ENCODE assay signal across 25 mouse cellular contexts in genomic region chr1:176218217-176218616, GRCm38 (mm10). TPM values are rescaled to one million over a fixed set of nuclear protein-coding genes. Genes with fewer than 3 reads are reported as not detected.
DNase-seq lines count a peak whose midpoint lies in the region; ATAC-seq and TF ChIP-seq lines count a peak whose summit lies in the region.
"Had no signal": no experiment of that assay in that cellular context is flagged by ENCODE, and none has a peak within 500 bp of the region (broad histone marks: within the 10 kb centered on the region; RNA-seq: fewer than 3 reads in every experiment).

No protein-coding gene starts in this region.

- no peaks in the 10 kb centered on the region for H3K79me2 ChIP-seq in MEL (ENCODE audit: control insufficient read depth, insufficient read depth, low read length, poor library complexity)

- peak; percentile 40 for TF ChIP-seq CTCF in hindbrain, postnatal 0 days (IDR thresholded peaks at IDR 0.05; ENCODE audit: low read depth)
- peak; percentile 27 for TF ChIP-seq CTCF in lung, embryonic 14.5 days (IDR thresholded peaks at IDR 0.05; ENCODE audit: low read depth)
- TF ChIP-seq CTCF in MEL (IDR thresholded peaks at IDR 0.05 in 2 of 3, conservative IDR thresholded peaks at IDR 0.05 in 1 of 3; ENCODE audit: control insufficient read depth in 1 of 3, insufficient read depth in 1 of 3, low read depth in 2 of 3, low read length in 3 of 3, poor library complexity in 1 of 3, severe bottlenecking in 1 of 3): peak in 2 of 3 experiments; percentile 4 to 16; a peak in 2 of 6 replicates

- H3K27me3 ChIP-seq in hindbrain, postnatal 0 days (ENCODE audit: insufficient read depth, low read length): no peaks in the 10 kb centered on the region
- H3K27me3 ChIP-seq in hindbrain, embryonic 12.5 days: no peaks in the 10 kb centered on the region
- H3K27me3 ChIP-seq in lung, embryonic 14.5 days (ENCODE audit: insufficient read depth, low read length): no peaks in the 10 kb centered on the region
- no peaks in the 10 kb centered on the region for H3K27me3 ChIP-seq in MEL (ENCODE audit: control insufficient read depth in 1 of 2, insufficient read depth in 2 of 2, low read length in 2 of 2)
- H3K27me3 ChIP-seq: intestine, embryonic 15.5 days; limb, embryonic 15.5 days; neural tube, embryonic 12.5 days had no signal

- no peaks in the 10 kb centered on the region for H3K9me3 ChIP-seq in hindbrain, postnatal 0 days (ENCODE audit: low read length)
- H3K9me3 ChIP-seq in hindbrain, embryonic 12.5 days (replicated peaks): no peaks in the 10 kb centered on the region
- no peaks in the 10 kb centered on the region for H3K9me3 ChIP-seq in lung, embryonic 14.5 days (ENCODE audit: low read depth, low read length)
- H3K9me3 ChIP-seq in MEL (replicated peaks; ENCODE audit: insufficient read depth, low read length): no peaks in the 10 kb centered on the region
- H3K9me3 ChIP-seq: embryonic facial prominence, embryonic 15.5 days; intestine, embryonic 15.5 days; limb, embryonic 15.5 days; midbrain, embryonic 10.5 days; neural tube, embryonic 12.5 days had no signal

- 85% methylated on average over 5 of the region's 5 CpGs for WGBS in hindbrain, postnatal 0 days
- WGBS in hindbrain, embryonic 12.5 days: 80% methylated on average over 5 of the region's 5 CpGs
- WGBS in lung, embryonic 14.5 days: 83% methylated on average over 5 of the region's 5 CpGs

- H3K4me3 ChIP-seq in hindbrain, postnatal 0 days (ENCODE audit: low read length): no peak overlapping the region
- no peak overlapping the region for H3K4me3 ChIP-seq in hindbrain, embryonic 12.5 days
- H3K4me3 ChIP-seq in lung, embryonic 14.5 days (ENCODE audit: low read depth, low read length): no peak overlapping the region
- H3K4me3 ChIP-seq in MEL (ENCODE audit: control insufficient read depth in 1 of 2, insufficient read depth in 1 of 2, low read depth in 2 of 2, low read length in 2 of 2): no peak overlapping the region
- H3K4me3 ChIP-seq: embryonic facial prominence, embryonic 15.5 days; intestine, embryonic 15.5 days; limb, embryonic 15.5 days; midbrain, embryonic 10.5 days; neural tube, embryonic 12.5 days had no signal

- H3K9ac ChIP-seq in hindbrain, postnatal 0 days (replicated peaks; ENCODE audit: low read length): no peak overlapping the region
- no peak overlapping the region for H3K9ac ChIP-seq in hindbrain, embryonic 12.5 days
- no peak overlapping the region for H3K9ac ChIP-seq in lung, embryonic 14.5 days
- H3K9ac ChIP-seq in MEL (ENCODE audit: control insufficient read depth, low read depth, low read length, poor library complexity, severe bottlenecking): no peak overlapping the region
- H3K9ac ChIP-seq: embryonic facial prominence, embryonic 15.5 days; hindbrain, embryonic 14.5 days; intestine, embryonic 15.5 days; limb, embryonic 15.5 days; neural tube, embryonic 12.5 days had no signal

- no peak for ATAC-seq in hindbrain, postnatal 0 days
- ATAC-seq in hindbrain, embryonic 12.5 days (ENCODE audit: low FRiP score): no peak
- ATAC-seq in lung, embryonic 14.5 days (ENCODE audit: insufficient read depth): no peak
- ATAC-seq: intestine, embryonic 15.5 days had no signal

- no peak for TF ChIP-seq RAD21 in MEL (IDR thresholded peaks at IDR 0.05; ENCODE audit: low read depth, low read length)

- no peaks in the 10 kb centered on the region; the same call in 1 of the 2 replicates for H3K4me1 ChIP-seq in hindbrain, postnatal 0 days (ENCODE audit: insufficient read depth, low read length)
- peaks cover 15% of the 10 kb centered on the region for H3K4me1 ChIP-seq in hindbrain, embryonic 12.5 days
- peaks cover 2% of the 10 kb centered on the region; the same call in 1 of the 2 replicates for H3K4me1 ChIP-seq in lung, embryonic 14.5 days (ENCODE audit: insufficient read depth)
- H3K4me1 ChIP-seq in MEL (ENCODE audit: control insufficient read depth in 1 of 2, insufficient read depth in 2 of 2, low read length in 2 of 2): no peaks in the 10 kb centered on the region
- H3K4me1 ChIP-seq: intestine, embryonic 15.5 days had no signal

- H3K4me2 ChIP-seq in hindbrain, postnatal 0 days (ENCODE audit: low read depth, low read length): no peak overlapping the region
- H3K4me2 ChIP-seq in hindbrain, embryonic 12.5 days (replicated peaks): no peak overlapping the region
- H3K4me2 ChIP-seq in lung, embryonic 14.5 days: no peak overlapping the region
- H3K4me2 ChIP-seq: embryonic facial prominence, embryonic 15.5 days; heart, embryonic 11.5 days; hindbrain, embryonic 14.5 days; intestine, embryonic 15.5 days; limb, embryonic 15.5 days; neural tube, embryonic 12.5 days had no signal

- no peak for TF ChIP-seq EP300 in MEL (IDR thresholded peaks at IDR 0.05; ENCODE audit: low read depth in 1 of 2, low read length in 2 of 2)

- no peak for TF ChIP-seq POLR2A in MEL (IDR thresholded peaks at IDR 0.05; ENCODE audit: control insufficient read depth in 1 of 2, insufficient read depth in 1 of 2, low read depth in 1 of 2, low read length in 2 of 2, poor library complexity in 1 of 2)

- no peaks in the 10 kb centered on the region for H3K36me3 ChIP-seq in hindbrain, postnatal 0 days (ENCODE audit: insufficient read depth, low read length)
- no peaks in the 10 kb centered on the region for H3K36me3 ChIP-seq in hindbrain, embryonic 12.5 days
- no peaks in the 10 kb centered on the region for H3K36me3 ChIP-seq in lung, embryonic 14.5 days (ENCODE audit: insufficient read depth)
- H3K36me3 ChIP-seq in MEL (ENCODE audit: control insufficient read depth in 1 of 2, insufficient read depth in 2 of 2, low read length in 2 of 2): no peaks in the 10 kb centered on the region
- H3K36me3 ChIP-seq: embryonic facial prominence, embryonic 15.5 days; intestine, embryonic 15.5 days; limb, embryonic 15.5 days; midbrain, embryonic 10.5 days; neural tube, embryonic 12.5 days had no signal

- DNase-seq in hindbrain, postnatal 0 days (ENCODE audit: low spot score): no peak
- DNase-seq in lung, embryonic 14.5 days: no peak
- no peak for DNase-seq in lung, postnatal 14 days
- no peak for DNase-seq in MEL (ENCODE audit: low read depth, low spot score)
- no peak for DNase-seq in thymus, postnatal 4 days
- no peak for DNase-seq in urinary bladder, postnatal 25 days (ENCODE audit: low spot score)
- DNase-seq: adrenal gland, adult 2 months; cerebellum, postnatal 14 days; heart, postnatal 14 days; layer of hippocampus, postnatal 36 days; lung, adult 2 months; right cerebral cortex, adult 18-20 months; thymus, postnatal 36 days had no signal

- no peak overlapping the region for H3K27ac ChIP-seq in hindbrain, postnatal 0 days
- no peak overlapping the region for H3K27ac ChIP-seq in hindbrain, embryonic 12.5 days
- H3K27ac ChIP-seq in lung, embryonic 14.5 days (ENCODE audit: low read depth): no peak overlapping the region
- no peak overlapping the region for H3K27ac ChIP-seq in MEL (ENCODE audit: control insufficient read depth, low read depth, low read length)
- H3K27ac ChIP-seq: embryonic facial prominence, embryonic 15.5 days; hindbrain, embryonic 14.5 days; intestine, embryonic 15.5 days; limb, embryonic 15.5 days; macrophage; midbrain, embryonic 10.5 days; neural tube, embryonic 12.5 days had no signal

TF ChIP-seq in MEL, 35 proteins besides CTCF, POLR2A, EP300 and RAD21:
- TF ChIP-seq NELFE (IDR thresholded peaks at IDR 0.05; ENCODE audit: low read depth, low read length) (no peak), SMC3 (IDR thresholded peaks at IDR 0.05; ENCODE audit: low read depth, low read length) (0 out of 2 replicates have a peak, but pooled peaks have one; percentile 12)

RNA-seq across cellular contexts. Expression of gene Pld5, which starts 56.9 kb away (rescaled TPM):
- 6.8 and 7.2 TPM in 2 replicates for total RNA-seq in hindbrain, postnatal 0 days (2014; rRNA removed)
- 5.8 and 6.4 TPM in 2 replicates for polyA plus RNA-seq in hindbrain, postnatal 0 days (2015; fragmentation: Nextera tagmentation; extraction: Ambion mirVana)
- polyA plus RNA-seq in hindbrain, embryonic 12.5 days (2016; fragmentation: Nextera tagmentation; extraction: Ambion mirVana): 3.5 and 4.5 TPM in 2 replicates
- 0.26 and 0.30 TPM in 2 replicates for polyA plus RNA-seq in lung, embryonic 14.5 days (2014; fragmentation: Nextera tagmentation; extraction: Ambion mirVana)
- not detected in 2 replicates for total RNA-seq in MEL (2012; rRNA removed)
- under 1 TPM in 1 of 2 experiments, not detected in 1; 0.01 TPM for polyA plus RNA-seq in MEL (2012; ENCODE audit: insufficient read depth in 1 of 2, insufficient read length in 2 of 2, low read depth in 1 of 2, low replicate concordance in 2 of 2, missing spikeins in 1 of 2)
- total RNA-seq: granulocyte monocyte progenitor cell, adult 5-6 weeks had no signal
- polyA plus RNA-seq: C2C12; lung, adult 2 months; macrophage; testis, adult 2 months had no signal
